Mouse (Mus musculus) heart, embryonic 15.5 days (tissue): ENCODE measurements around the gene 4931408C20Rik. TPM values are rescaled to one million over a fixed set of nuclear protein-coding genes. Genes with fewer than 3 reads are reported as not detected.

Experiments
- ATAC-seq: fragments of 200-750 bp; cut with Nextera tagmentation; replicated peaks from 2 replicates; pipeline ENCODE4 v1.8.0; 2017; ENCODE audit warnings: low read depth, moderate TSS enrichment; ENCODE audit not compliant: insufficient number of reproducible peaks, insufficient read depth, low FRiP score
- H3K27ac ChIP-seq: fragments of 300-500 bp; sonication (generic); 2 replicates; pipeline ENCODE4 v1.5.1; 2015; ENCODE audit warnings: mild to moderate bottlenecking, inconsistent platforms
- H3K27me3 ChIP-seq: fragments of 300-500 bp; sonication (generic); 2 replicates; pipeline ENCODE4 v1.6.1; 2015; ENCODE audit warnings: inconsistent platforms
- H3K36me3 ChIP-seq: fragments of 300-500 bp; sonication (generic); 2 replicates; pipeline ENCODE4 v1.6.1; 2015; ENCODE audit warnings: mild to moderate bottlenecking, inconsistent platforms
- H3K4me1 ChIP-seq: fragments of 300-500 bp; sonication (generic); replicated peaks from 2 replicates; pipeline ENCODE4 v1.6.1; 2015; ENCODE audit warnings: inconsistent platforms
- H3K4me2 ChIP-seq: fragments of 300-500 bp; sonication (generic); 2 replicates; pipeline ENCODE4 v1.6.1; 2015; ENCODE audit warnings: inconsistent platforms, mild to moderate bottlenecking, moderate library complexity
- H3K4me3 ChIP-seq: fragments of 300-500 bp; sonication (generic); 2 replicates; pipeline ENCODE4 v1.5.1; 2015; ENCODE audit warnings: mild to moderate bottlenecking, inconsistent platforms
- H3K9ac ChIP-seq: fragments of 300-500 bp; sonication (generic); 2 replicates; pipeline ENCODE4 v1.6.1; 2015; ENCODE audit warnings: mild to moderate bottlenecking, inconsistent platforms
- H3K9me3 ChIP-seq: fragments of 300-500 bp; sonication (generic); replicated peaks from 2 replicates; pipeline ENCODE4 v1.6.1; 2016; ENCODE audit warnings: inconsistent platforms
- WGBS: fragments of 180-500 bp; shearing (Covaris S2); methylation state at CpG from one replicate; pipeline ENCODE4 v1.1.7; 2015; ENCODE audit warnings: mixed read lengths; 5-methylcytosine and 5-hydroxymethylcytosine counted together
- polyA plus RNA-seq: library from polyadenylated mRNA; unstranded; fragments of >200 nt; fragmentation: Nextera tagmentation; extraction: Ambion mirVana; gene quantifications from 2 replicates; pipeline ENCODE4 v1.2.1, GENCODE M21; 2015

Gene 4931408C20Rik
- polyA plus RNA-seq, result not detected in 2 replicates

DNA sequence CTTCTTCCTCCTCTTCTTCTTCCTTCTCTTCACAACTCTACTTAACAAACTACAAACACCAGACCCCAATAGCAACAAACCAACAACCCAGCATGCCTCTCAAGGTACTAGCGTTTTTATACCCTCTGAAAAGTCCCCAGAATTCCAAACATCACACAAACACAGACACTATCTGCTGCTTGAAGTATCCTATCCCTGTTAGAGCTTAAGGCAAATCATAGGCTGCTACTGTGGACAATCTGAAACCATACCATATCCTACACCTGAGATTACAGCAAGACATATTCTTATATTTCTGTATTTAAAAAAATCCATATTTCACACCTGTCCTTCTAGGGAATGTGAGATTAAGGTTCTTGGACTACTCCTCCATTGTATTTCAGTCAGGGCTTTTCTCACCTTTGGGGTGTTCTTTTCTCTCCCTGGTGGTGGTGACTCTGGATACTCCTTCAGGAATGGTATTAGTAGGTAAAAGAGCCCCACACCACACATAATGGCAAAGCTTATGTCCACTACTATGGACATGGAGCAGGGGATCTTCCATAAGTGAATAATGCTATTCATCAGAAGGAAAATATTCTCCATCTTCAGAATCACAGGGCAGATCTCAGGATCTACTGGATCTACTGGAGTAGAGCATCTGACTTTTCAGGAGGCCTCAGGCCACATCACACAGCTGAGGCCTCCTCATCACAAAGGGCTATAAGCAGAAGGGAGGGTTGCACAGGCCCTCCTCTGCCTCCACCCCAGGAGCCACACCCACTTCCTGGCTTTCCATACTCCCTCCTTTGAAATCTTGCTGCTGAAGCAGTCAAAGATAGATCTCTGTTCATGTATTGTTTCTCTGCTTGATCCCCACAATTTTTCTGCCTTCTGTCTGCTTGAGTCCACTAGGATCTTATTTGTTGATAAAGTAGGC lies at the start of gene 4931408C20Rik:
Gene 4931408C20Rik, minus strand, starts transcription at position 619 of the 919 bp plus-strand sequence.
- WGBS, result 18% methylated on average over 1 of the region's 1 CpGs
- H3K9ac ChIP-seq, result no peak within 1 kb of the TSS

DNA sequence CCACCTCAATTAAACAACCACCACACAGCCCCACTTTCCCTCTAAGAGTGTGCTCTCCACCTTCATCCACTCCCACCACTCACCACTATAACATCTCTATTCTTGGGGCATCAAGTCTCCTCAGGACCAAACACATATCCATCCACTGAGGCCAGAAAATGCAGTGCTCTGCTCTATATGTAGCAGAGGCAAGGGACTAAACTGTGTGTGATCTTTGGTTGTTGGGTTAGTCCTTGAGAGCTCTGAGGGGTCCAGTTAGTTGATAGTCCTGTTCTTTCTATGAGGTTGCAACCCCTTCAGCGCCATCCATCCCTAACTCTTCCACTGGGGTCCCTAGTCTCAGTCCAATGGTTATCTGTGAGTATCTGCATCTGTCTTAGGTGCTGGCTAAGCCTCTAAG lies 666 bp upstream of the 4931408C20Rik start:
- WGBS, result 52% methylated on average over 1 of the region's 1 CpGs
- H3K36me3 ChIP-seq, result no peaks in the 10 kb centered on the region
- no peak overlapping the region for H3K9ac ChIP-seq

More for the DNA sequence above, at the start of gene 4931408C20Rik:
- no peak within 1 kb of the TSS for H3K4me3 ChIP-seq
- no peaks in the 10 kb centered on the region for H3K9me3 ChIP-seq
- no peak within 1 kb of the TSS for H3K4me2 ChIP-seq
- H3K27me3 ChIP-seq, result no peaks in the 10 kb centered on the region
- no peaks in the 10 kb centered on the region for H3K4me1 ChIP-seq
- peak; percentile 80 for ATAC-seq
- H3K36me3 ChIP-seq, result no peaks in the 10 kb centered on the region
- no peak within 1 kb of the TSS for H3K27ac ChIP-seq

DNA sequence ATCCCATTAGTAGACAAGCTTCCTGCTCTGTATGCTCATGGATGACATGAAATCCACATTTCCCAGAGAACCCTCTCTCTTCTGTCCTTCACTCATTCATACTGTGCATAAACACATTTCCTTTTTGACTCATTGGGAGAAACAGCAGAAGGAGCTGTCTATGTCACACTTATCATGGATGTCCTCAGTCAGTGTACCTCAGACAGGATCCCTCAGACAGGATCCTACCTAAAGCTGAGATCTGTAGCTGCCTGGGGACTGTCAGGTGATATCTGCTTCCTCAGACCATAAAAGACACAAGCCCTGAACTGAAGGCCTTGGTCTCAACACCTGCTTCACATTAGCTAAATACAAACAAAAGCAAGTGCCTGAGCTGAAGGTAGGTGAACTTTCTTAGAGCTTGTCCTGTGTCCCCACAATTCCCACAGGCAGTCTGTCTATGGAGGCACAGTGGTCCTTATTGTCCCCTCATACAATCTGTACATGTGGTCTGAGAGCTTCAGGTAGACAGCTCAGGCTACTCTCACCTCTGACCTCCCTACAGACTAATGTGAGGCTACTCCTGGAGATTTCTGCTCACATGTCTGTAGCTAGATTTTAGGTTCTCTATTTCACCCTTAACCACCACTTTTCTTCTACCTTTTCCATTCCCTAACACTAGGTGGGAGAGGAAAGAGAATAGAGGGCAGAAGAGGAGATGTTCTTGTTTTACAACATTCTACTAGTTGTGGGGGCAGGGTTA lies 1.1 kb downstream of the 4931408C20Rik start:
- no peaks in the 10 kb centered on the region for H3K4me1 ChIP-seq
- H3K36me3 ChIP-seq, result no peaks in the 10 kb centered on the region
- no peak overlapping the region for H3K4me2 ChIP-seq
- peak; percentile 25; the same call in 1 of the 2 replicates for ATAC-seq
- no peak overlapping the region for H3K9ac ChIP-seq
- no peaks in the 10 kb centered on the region for H3K27me3 ChIP-seq
- H3K27ac ChIP-seq, result no peak overlapping the region
- no peaks in the 10 kb centered on the region for H3K9me3 ChIP-seq
- no peak overlapping the region for H3K4me3 ChIP-seq

More for the DNA sequence above, 666 bp upstream of the 4931408C20Rik start:
- Histone ChIP-seq H3K4me3 (no peak overlapping the region), H3K4me2 (no peak overlapping the region), H3K4me1 (no peaks in the 10 kb centered on the region), H3K27me3 (no peaks in the 10 kb centered on the region), H3K9me3 (no peaks in the 10 kb centered on the region), H3K27ac (no peak overlapping the region)
- peak; percentile 68 for ATAC-seq

DNA sequence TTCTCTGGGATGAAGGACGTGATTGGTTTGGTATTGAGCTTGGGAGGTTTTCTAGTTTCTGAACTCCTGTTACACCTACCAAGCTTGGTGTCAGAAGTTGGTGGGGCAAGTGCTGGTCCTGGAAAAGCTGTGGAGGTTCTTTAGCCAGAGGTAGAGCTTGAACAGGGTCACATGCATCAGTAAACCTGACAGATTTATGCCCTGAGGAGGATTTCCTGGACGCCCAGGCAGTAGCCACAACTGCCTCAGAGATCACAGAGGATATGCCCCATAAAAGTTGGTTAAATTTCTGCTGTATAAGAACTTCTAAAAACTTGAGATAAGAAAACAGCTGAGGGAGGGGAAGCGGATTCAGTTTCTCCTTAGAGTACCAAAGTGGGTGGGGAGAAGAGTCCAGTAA lies 1.9 kb downstream of the 4931408C20Rik start:
- Histone ChIP-seq H3K4me3 (no peak overlapping the region), H3K4me1 (no peaks in the 10 kb centered on the region), H3K9ac (no peak overlapping the region), H3K4me2 (no peak overlapping the region), H3K9me3 (no peaks in the 10 kb centered on the region), H3K27ac (no peak overlapping the region), H3K36me3 (no peaks in the 10 kb centered on the region), H3K27me3 (no peaks in the 10 kb centered on the region)
- 64% methylated on average over 3 of the region's 3 CpGs for WGBS
- no peak for ATAC-seq

DNA sequence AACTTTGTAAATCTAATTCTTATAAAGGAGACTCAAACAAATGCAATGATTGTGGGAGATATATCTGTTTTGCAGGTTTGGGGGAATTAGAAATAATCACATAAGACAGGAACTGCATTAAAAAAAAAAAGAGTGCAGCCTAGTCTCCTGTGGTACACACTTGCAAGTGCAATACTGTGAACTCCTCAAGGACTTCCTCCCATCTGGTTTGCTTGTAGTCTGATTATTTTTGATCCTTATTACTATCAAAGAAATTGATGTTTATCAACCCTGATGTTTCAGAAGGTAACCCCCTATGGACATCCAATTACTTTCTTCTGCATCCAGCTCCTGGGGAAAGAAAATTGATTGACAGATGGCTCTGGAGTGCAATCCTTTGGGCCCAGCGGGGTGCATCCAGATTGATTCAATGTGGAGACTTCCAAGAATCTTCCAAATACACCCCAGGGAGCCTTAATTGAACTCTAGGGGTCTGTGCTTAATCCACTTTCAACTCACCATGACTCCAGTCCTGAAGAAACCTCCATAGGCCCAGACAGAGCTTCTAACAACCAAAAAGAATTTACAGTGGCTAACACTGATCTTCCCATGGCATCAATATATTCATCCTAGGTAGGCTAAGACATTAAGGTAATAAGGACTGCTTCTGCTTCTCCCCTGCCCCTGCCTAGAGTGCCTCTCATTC lies 37.4 kb downstream of the 4931408C20Rik start:
- no peaks in the 10 kb centered on the region for H3K36me3 ChIP-seq
- no peaks in the 10 kb centered on the region for H3K27me3 ChIP-seq
- 59% methylated on average over 1 of the region's 1 CpGs for WGBS
- H3K4me2 ChIP-seq, result no peak overlapping the region
- H3K4me1 ChIP-seq, result no peaks in the 10 kb centered on the region
- H3K9ac ChIP-seq, result no peak overlapping the region
- no peaks in the 10 kb centered on the region for H3K9me3 ChIP-seq
- H3K27ac ChIP-seq, result no peak overlapping the region
- H3K4me3 ChIP-seq, result no peak overlapping the region
- no peak for ATAC-seq

DNA sequence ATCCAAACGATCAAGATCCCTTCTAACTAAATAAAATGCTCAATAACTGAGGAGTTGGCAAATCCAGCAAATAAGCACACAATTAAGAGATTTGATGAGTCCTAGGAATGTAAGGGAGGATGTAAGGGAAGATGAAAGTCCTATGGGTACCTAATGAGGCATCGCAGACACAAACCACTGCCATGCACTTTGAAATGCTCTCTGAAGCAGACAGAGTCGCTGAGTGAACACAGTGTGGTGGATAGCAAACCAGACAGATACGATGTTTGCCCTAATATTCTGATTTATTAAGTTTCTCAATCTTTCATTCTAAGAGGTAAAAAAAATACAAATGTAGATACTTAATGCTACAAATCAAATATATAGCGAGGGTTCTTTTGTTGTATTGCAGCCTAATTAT lies 51.2 kb downstream of the 4931408C20Rik start:
- Histone ChIP-seq H3K27ac (no peak overlapping the region), H3K4me1 (no peaks in the 10 kb centered on the region), H3K4me2 (no peak overlapping the region), H3K4me3 (no peak overlapping the region), H3K9me3 (no peaks in the 10 kb centered on the region), H3K9ac (no peak overlapping the region), H3K36me3 (no peaks in the 10 kb centered on the region), H3K27me3 (no peaks in the 10 kb centered on the region)
- no peak for ATAC-seq
- 78% methylated on average over 5 of the region's 5 CpGs for WGBS
